ENCODE assay signal across 8 mouse cellular contexts in the genomic region with DNA sequence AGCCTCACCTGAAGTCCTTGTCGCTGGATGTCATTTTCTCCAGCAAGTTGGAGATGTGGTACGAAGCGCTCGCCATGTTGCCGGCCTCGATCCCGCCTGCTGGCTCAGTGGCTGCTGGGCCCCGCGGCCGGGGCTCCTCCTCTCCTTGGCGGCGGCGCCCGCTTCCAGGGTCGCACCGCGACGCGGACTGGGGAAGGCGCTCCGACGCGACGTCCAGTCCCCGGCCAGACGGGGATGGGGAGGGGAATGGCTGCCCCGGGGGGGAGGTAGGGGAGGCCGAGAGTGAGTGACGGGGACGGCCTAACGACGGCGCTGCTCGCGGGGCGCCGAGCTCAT. TPM values are rescaled to one million over a fixed set of nuclear protein-coding genes. Genes with fewer than 3 reads are reported as not detected.
A peak's percentile ranks its signal among the peaks of the same experiment; 100 is the strongest.
DNase-seq lines count a peak whose midpoint lies in the region; ATAC-seq lines count a peak whose summit lies in the region.

No protein-coding gene starts in this region.

- no peaks in the 10 kb centered on the region for H3K9me3 ChIP-seq in heart, embryonic 11.5 days (replicated peaks; ENCODE audit: control insufficient read depth, low read length)
- H3K9me3 ChIP-seq in forebrain, embryonic 13.5 days (replicated peaks): no peaks in the 10 kb centered on the region
- no peaks in the 10 kb centered on the region for H3K9me3 ChIP-seq in liver, embryonic 15.5 days (replicated peaks)

- ATAC-seq in heart, embryonic 11.5 days (replicated peaks; ENCODE audit: insufficient number of reproducible peaks, low FRiP score, low TSS enrichment): peak; percentile 55
- peak; percentile 0 for ATAC-seq in CD4-positive, CD25-positive, alpha-beta regulatory T cell, adult 4 months
- no peak for ATAC-seq in forebrain, embryonic 13.5 days
- peak; percentile 23 for ATAC-seq in liver, embryonic 15.5 days (ENCODE audit: insufficient read depth)

- H3K4me2 ChIP-seq in heart, embryonic 11.5 days: peak overlapping the region; percentile 85
- H3K4me2 ChIP-seq in forebrain, embryonic 13.5 days: peak overlapping the region; percentile 73
- H3K4me2 ChIP-seq in liver, embryonic 15.5 days: peak overlapping the region; percentile 84

- H3K9ac ChIP-seq in heart, embryonic 11.5 days (ENCODE audit: low read depth, low read length): peak overlapping the region; percentile 90
- H3K9ac ChIP-seq in forebrain, embryonic 13.5 days: peak overlapping the region; percentile 97
- peak overlapping the region; percentile 96 for H3K9ac ChIP-seq in liver, embryonic 15.5 days

- peak overlapping the region; percentile 98 for H3K27ac ChIP-seq in heart, embryonic 11.5 days (ENCODE audit: low read depth, low read length)
- H3K27ac ChIP-seq in forebrain, embryonic 13.5 days: peak overlapping the region; percentile 97
- peak overlapping the region; percentile 95 for H3K27ac ChIP-seq in liver, embryonic 15.5 days (replicated peaks)

- peaks cover 10% of the 10 kb centered on the region for H3K4me1 ChIP-seq in heart, embryonic 11.5 days (ENCODE audit: control insufficient read depth, insufficient read depth, low read length)
- peaks cover 18% of the 10 kb centered on the region for H3K4me1 ChIP-seq in forebrain, embryonic 13.5 days
- H3K4me1 ChIP-seq in liver, embryonic 15.5 days (replicated peaks): peaks cover 27% of the 10 kb centered on the region

- peaks cover 4% of the 10 kb centered on the region; the same call in 1 of the 2 replicates for H3K36me3 ChIP-seq in heart, embryonic 11.5 days (ENCODE audit: control insufficient read depth, insufficient read depth, low read length)
- H3K36me3 ChIP-seq in forebrain, embryonic 13.5 days (ENCODE audit: poor library complexity, severe bottlenecking): peaks cover 15% of the 10 kb centered on the region
- peaks cover 11% of the 10 kb centered on the region; the same call in 1 of the 2 replicates for H3K36me3 ChIP-seq in liver, embryonic 15.5 days (replicated peaks)

- DNase-seq in heart, adult 18-20 months: no peak
- DNase-seq in right cerebral cortex, adult 18-20 months: no peak
- DNase-seq in urinary bladder, postnatal 25 days (ENCODE audit: low spot score): no peak
- DNase-seq in embryo, embryonic 10 days (ENCODE audit: low spot score): no peak

- H3K27me3 ChIP-seq in heart, embryonic 11.5 days (ENCODE audit: control insufficient read depth, insufficient read depth, low read length): no peaks in the 10 kb centered on the region
- no peaks in the 10 kb centered on the region for H3K27me3 ChIP-seq in forebrain, embryonic 13.5 days
- no peaks in the 10 kb centered on the region for H3K27me3 ChIP-seq in liver, embryonic 15.5 days

- peak overlapping the region; percentile 99 for H3K4me3 ChIP-seq in heart, embryonic 11.5 days (ENCODE audit: low read depth, low read length)
- peak overlapping the region; percentile 98 for H3K4me3 ChIP-seq in forebrain, embryonic 13.5 days
- peak overlapping the region; percentile 98 for H3K4me3 ChIP-seq in liver, embryonic 15.5 days (replicated peaks)

- under 1% methylated on average over 28 of the region's 37 CpGs for WGBS in heart, embryonic 11.5 days (ENCODE audit: insufficient replicate concordance)
- WGBS in forebrain, embryonic 13.5 days: 0% methylated on average over 25 of the region's 37 CpGs
- WGBS in liver, embryonic 15.5 days (ENCODE audit: insufficient replicate concordance): under 1% methylated on average over 37 of the region's 37 CpGs

RNA-seq across cellular contexts. Expression of gene Cand1, which starts 0.3 kb away (rescaled TPM):
- 66.3 and 78.8 TPM in 2 replicates for polyA plus RNA-seq in heart, embryonic 11.5 days (2014; fragmentation: Nextera tagmentation; extraction: Ambion mirVana)
- 10 to 100 TPM; 35.8 to 48.5 TPM for total RNA-seq in heart, adult 18-20 months (2021)
- 10 to 100 TPM; 12.8 to 29.9 TPM for polyA plus RNA-seq in CD4-positive, CD25-positive, alpha-beta regulatory T cell, adult 4 months (2017; shearing (Covaris generic))
- 54.3 and 55.5 TPM in 2 replicates for polyA plus RNA-seq in forebrain, embryonic 13.5 days (2015; fragmentation: Nextera tagmentation; extraction: Ambion mirVana)
- polyA plus RNA-seq in liver, embryonic 15.5 days (2015; fragmentation: Nextera tagmentation; extraction: Ambion mirVana): 14.7 and 16.0 TPM in 2 replicates
